Mouse (Mus musculus): Measurements from ENCODE around the gene Entpd2. TPM values are rescaled to one million over a fixed set of nuclear protein-coding genes. Genes with fewer than 3 reads are reported as not detected.

Entpd2 gene
- polyA plus RNA-seq, 1 experiment, result 6.2 TPM

DNA sequence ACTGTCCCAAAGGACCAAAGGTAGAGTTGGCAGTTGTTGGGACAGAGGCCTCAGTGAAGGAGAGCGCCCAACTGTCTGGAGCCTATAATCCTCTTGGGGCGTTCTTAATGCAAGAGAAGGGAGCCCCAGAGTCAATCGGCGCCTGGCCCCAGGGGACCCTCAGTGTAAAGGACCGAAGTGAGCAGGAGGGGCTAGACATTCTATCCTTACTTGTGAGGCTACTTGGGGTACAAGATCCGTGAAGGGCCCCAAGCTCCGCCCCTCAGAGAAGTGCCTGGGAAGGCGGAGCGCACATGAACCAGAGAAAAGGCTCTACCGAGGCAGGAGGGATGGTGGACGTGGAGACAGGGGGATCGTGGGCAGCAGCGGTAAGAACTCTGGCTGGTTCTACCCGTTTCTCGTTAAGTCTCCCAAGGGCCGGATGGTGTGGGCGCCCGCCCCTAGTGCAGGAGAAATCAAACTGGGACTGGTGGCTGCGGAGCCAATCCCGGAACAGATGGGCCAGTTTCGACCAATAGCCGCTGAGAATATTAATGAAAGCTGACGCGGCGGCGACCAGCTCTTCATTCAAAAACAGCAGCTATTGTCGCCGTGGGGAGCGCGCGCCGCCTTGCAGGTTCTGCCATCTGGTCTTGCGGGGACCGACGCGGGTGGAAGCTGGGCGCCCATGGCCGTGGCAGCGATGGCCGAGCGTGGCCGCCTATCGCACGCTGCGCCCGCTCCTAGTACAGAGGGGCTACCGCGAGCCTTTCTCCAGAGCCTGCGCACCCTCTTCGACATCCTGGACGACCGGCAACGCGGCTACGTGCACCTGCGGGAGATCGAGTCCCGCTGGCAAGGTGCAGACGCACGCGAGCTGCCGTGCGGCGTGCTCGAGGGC lies 23.7 kb upstream of the Entpd2 start, which contains the start of gene Sapcd2:
Gene Sapcd2 (plus strand): TSS at position 558 of the 880 bp plus-strand sequence.
- Histone ChIP-seq H3K27me3 (ENCODE audit: control insufficient read depth, insufficient read depth, low read length) (no peaks in the 10 kb centered on the region), H3K4me3 (ENCODE audit: control insufficient read depth, low read depth, low read length) (peak within 1 kb of the TSS; percentile 68), H3K27ac (ENCODE audit: control insufficient read depth, insufficient read depth, low read depth, low read length) (0 out of 2 replicates have a peak within 1 kb of the TSS, but pooled peaks have one; percentile 4), H3K4me1 (ENCODE audit: control insufficient read depth, insufficient read depth, low read length) (peaks cover 17% of the 10 kb centered on the region), H3K36me3 (ENCODE audit: control insufficient read depth, insufficient read depth, low read length) (no peaks in the 10 kb centered on the region)
- no peak for TF ChIP-seq POLR2A (IDR thresholded peaks at IDR 0.05; ENCODE audit: control insufficient read depth, low read depth, low read length)
- TF ChIP-seq CTCF (IDR thresholded peaks at IDR 0.05; ENCODE audit: control insufficient read depth, insufficient read depth, insufficient replicate concordance, low read depth, low read length), result no peak

DNA sequence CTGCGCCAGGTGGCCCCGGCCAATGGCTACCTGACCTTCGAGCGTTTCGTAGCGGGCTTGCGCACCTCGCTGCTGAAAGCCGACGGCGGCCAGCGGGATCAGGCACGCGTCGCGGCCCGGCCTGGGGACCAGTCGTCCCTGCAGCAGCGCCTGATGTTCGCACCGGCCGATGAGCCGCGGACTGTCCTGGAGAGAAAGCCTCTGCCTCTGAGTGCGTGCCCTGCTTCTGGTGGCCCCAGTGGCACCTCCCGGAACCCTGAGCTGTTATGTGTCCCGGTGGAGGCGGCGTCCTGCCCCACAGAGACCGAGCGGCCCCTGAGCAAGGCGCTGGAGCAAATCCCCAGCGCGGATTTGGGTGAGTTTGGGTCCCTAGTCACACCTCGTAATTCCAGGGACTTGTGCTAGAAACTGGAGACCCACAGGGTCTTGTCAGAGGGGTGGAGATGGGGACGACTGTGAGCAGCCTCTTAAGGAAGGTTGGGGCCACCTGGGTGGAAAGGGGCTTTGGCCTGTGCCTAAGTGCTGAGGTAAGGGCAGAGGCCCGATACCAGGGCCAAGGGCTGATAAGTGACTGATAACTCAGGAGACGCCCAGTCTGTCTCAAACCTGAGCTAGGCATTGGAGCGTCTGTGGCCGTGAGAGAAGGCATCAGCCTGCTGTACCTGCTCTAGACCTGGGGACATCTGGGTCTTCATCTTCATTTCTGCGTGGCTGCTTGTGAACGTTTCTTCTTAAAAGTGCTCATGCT lies 22.9 kb upstream of the Entpd2 start:
- Histone ChIP-seq H3K27me3 (ENCODE audit: control insufficient read depth, insufficient read depth, low read length) (no peaks in the 10 kb centered on the region), H3K4me1 (ENCODE audit: control insufficient read depth, insufficient read depth, low read length) (peaks cover 17% of the 10 kb centered on the region), H3K27ac (ENCODE audit: control insufficient read depth, insufficient read depth, low read depth, low read length) (no peak overlapping the region), H3K36me3 (ENCODE audit: control insufficient read depth, insufficient read depth, low read length) (no peaks in the 10 kb centered on the region), H3K4me3 (ENCODE audit: control insufficient read depth, low read depth, low read length) (peak overlapping the region; percentile 68)
- no peak for TF ChIP-seq CTCF (IDR thresholded peaks at IDR 0.05; ENCODE audit: control insufficient read depth, insufficient read depth, insufficient replicate concordance, low read depth, low read length)

- Histone ChIP-seq H3K36me3 (ENCODE audit: control insufficient read depth, insufficient read depth, low read length) (no peaks in the 10 kb centered on the region), H3K27ac (ENCODE audit: control insufficient read depth, insufficient read depth, low read depth, low read length) (no peak overlapping the region), H3K27me3 (ENCODE audit: control insufficient read depth, insufficient read depth, low read length) (no peaks in the 10 kb centered on the region), H3K4me3 (ENCODE audit: control insufficient read depth, low read depth, low read length) (no peak overlapping the region), H3K4me1 (ENCODE audit: control insufficient read depth, insufficient read depth, low read length) (peaks cover 17% of the 10 kb centered on the region)
- no peak for TF ChIP-seq POLR2A (IDR thresholded peaks at IDR 0.05; ENCODE audit: control insufficient read depth, low read depth, low read length)
- TF ChIP-seq CTCF (IDR thresholded peaks at IDR 0.05; ENCODE audit: control insufficient read depth, insufficient read depth, insufficient replicate concordance, low read depth, low read length), result no peak
These were observed 22.2 kb upstream of the Entpd2 start for GRCm38 (mm10) chr2:25373431-25373830.

DNA sequence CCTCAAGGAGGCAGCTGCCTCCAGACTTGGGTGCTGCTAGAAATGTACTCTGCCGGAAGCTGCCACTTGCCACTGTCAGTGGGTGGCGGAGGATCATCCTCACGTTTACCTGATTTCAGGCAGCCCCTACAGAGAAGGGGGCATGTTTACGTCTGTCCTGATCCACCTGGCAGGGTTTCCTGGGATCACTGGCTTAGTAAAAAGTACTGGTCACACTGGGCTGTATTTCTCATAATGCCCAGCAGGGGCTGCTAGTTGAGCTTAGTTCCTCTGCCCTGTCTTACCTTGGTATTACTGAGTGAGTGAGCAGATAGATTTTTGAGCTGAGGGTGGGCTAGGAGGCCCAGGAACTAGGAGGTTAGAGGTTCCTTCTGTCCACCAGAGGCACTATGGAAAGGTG lies 19.1 kb upstream of the Entpd2 start:
- Histone ChIP-seq H3K27ac (ENCODE audit: control insufficient read depth, insufficient read depth, low read depth, low read length) (no peak overlapping the region), H3K36me3 (ENCODE audit: control insufficient read depth, insufficient read depth, low read length) (no peaks in the 10 kb centered on the region), H3K4me1 (ENCODE audit: control insufficient read depth, insufficient read depth, low read length) (peaks cover 15% of the 10 kb centered on the region), H3K27me3 (ENCODE audit: control insufficient read depth, insufficient read depth, low read length) (no peaks in the 10 kb centered on the region), H3K4me3 (ENCODE audit: control insufficient read depth, low read depth, low read length) (no peak overlapping the region)
- TF ChIP-seq CTCF (IDR thresholded peaks at IDR 0.05; ENCODE audit: control insufficient read depth, insufficient read depth, insufficient replicate concordance, low read depth, low read length), result peak; percentile 33; the same call in 1 of the 2 replicates
- no peak for TF ChIP-seq POLR2A (IDR thresholded peaks at IDR 0.05; ENCODE audit: control insufficient read depth, low read depth, low read length)

DNA sequence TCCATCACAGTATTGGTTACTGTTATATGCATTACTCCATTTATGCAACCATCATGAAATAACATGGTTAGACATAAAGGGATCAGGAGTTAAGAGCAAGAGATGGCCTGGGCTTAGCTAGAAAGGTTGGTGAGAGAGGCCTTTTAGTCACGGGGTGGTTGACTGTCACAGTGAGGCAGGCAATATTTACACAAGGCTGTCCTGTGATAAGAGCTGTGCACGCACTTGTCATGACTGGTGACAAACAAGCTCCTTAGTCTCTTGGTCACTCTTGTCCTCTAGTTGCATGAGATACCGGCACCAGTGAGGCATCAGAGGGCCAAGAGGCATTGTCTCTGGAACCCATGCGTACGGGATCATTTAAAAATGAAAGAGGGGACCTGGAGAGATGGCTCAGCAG lies 11.2 kb upstream of the Entpd2 start:
- no peak overlapping the region for H3K4me3 ChIP-seq (ENCODE audit: control insufficient read depth, low read depth, low read length)
- no peaks in the 10 kb centered on the region for H3K27me3 ChIP-seq (ENCODE audit: control insufficient read depth, insufficient read depth, low read length)
- H3K27ac ChIP-seq (ENCODE audit: control insufficient read depth, insufficient read depth, low read depth, low read length), result no peak overlapping the region
- H3K4me1 ChIP-seq (ENCODE audit: control insufficient read depth, insufficient read depth, low read length), result no peaks in the 10 kb centered on the region; the same call in none of the 2 replicates
- TF ChIP-seq POLR2A (IDR thresholded peaks at IDR 0.05; ENCODE audit: control insufficient read depth, low read depth, low read length) (no peak), CTCF (IDR thresholded peaks at IDR 0.05; ENCODE audit: control insufficient read depth, insufficient read depth, insufficient replicate concordance, low read depth, low read length) (no peak)
- no peaks in the 10 kb centered on the region for H3K36me3 ChIP-seq (ENCODE audit: control insufficient read depth, insufficient read depth, low read length)

DNA sequence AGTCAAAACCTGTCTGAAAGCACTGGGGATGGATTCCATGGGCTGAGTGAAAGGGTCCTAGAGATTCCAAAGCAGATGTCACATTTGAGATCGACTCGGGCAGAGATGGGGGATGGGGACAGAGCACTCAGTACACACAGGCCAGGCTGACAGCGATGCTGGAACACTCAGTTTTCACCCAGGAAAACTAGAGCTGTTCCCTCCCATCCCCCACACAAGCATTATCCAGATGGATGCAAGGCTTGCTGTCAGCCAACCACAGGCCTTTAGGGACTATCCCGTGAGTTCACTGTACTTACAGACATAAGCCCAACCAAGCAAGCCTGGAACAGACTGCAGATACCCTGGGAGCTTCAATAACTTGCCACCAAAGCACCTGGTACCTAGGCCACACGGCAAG lies 4.4 kb upstream of the Entpd2 start:
- Histone ChIP-seq H3K36me3 (ENCODE audit: control insufficient read depth, insufficient read depth, low read length) (no peaks in the 10 kb centered on the region), H3K27me3 (ENCODE audit: control insufficient read depth, insufficient read depth, low read length) (no peaks in the 10 kb centered on the region), H3K4me3 (ENCODE audit: control insufficient read depth, low read depth, low read length) (no peak overlapping the region), H3K27ac (ENCODE audit: control insufficient read depth, insufficient read depth, low read depth, low read length) (no peak overlapping the region), H3K4me1 (ENCODE audit: control insufficient read depth, insufficient read depth, low read length) (peaks cover 8% of the 10 kb centered on the region)
- TF ChIP-seq CTCF (IDR thresholded peaks at IDR 0.05; ENCODE audit: control insufficient read depth, insufficient read depth, insufficient replicate concordance, low read depth, low read length) (no peak), POLR2A (IDR thresholded peaks at IDR 0.05; ENCODE audit: control insufficient read depth, low read depth, low read length) (no peak)
